Mouse (Mus musculus): ENCODE measurements around the gene Chn2. TPM values are rescaled to one million over a fixed set of nuclear protein-coding genes. Genes with fewer than 3 reads are reported as not detected.

Chn2 gene
- total RNA-seq, 2 experiments from 2014 or later: 0.69 to 0.73 TPM

DNA sequence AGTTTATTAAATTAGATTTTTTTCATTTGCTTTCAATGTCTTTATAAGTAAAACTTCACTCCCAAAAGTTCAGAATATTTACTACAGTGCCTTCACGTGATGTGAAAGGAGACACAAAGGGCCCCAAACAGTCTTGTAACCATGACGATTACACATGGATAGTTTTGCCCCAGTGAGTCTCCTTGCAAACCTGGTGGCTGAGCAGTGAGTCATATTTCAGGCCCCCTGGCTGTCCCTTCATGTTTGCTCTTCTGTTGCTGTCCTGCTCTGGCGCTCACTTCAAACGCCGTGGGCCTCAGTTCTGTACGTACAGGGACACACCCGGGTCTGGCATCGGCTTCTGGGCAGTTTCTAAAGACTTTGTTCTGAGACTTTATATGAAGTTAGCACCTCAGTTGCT lies 292.8 kb downstream of the Chn2 start:
- no peak for DNase-seq (ENCODE audit: low spot score)

DNA sequence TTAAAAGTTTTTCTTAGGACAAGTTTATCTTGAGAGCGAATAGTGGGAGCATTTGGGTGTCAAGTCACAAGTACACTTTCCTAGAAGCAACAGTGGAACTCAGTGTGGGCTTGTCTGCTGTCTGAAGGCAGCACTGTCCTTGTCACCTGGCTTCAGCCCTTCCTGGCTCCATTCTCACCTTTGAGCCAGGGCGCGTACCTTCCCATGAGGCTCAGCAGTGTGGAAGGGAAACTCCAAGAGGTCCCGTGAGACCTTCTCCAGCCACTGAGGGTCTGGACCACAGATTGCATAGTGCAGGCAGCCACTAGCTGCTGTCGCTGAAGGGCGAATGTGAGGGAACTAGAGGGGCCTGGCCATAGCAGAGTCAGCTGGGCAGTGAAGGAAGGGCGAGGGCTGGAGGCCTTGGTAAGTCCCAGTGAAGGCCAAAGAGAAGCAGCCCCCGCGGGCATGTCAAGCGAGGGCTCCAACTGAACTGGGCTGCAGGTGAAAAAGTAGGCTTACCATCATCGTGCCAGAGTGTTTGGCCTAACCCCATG lies 293.8 kb downstream of the Chn2 start:
- no peak for DNase-seq (ENCODE audit: low spot score)

- peak; percentile 17 for DNase-seq (ENCODE audit: low spot score)
Observed at GRCm38 (mm10) chr6:54333652-54334396, 294.5 kb downstream of the Chn2 start.

DNA sequence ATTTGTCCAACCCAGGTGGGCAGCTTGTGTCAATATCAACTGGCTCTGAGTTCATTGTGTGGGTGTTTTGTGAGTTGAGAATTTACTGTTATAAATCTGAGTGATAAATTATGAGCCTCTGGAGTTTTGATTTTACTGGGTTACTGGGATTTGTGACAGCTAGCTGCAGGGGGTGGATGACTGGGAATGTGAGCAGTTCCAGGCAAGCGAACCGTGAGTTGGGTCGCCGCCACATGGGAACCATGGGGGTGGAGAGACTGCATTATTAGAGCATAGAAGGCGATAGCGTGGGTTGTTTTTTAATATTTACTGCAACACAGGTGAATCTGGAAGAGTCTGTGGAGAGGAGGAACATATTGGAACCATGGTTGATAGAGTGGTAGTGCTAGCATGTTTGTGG lies 298.0 kb downstream of the Chn2 start:
- no peak for DNase-seq (ENCODE audit: low spot score)

DNA sequence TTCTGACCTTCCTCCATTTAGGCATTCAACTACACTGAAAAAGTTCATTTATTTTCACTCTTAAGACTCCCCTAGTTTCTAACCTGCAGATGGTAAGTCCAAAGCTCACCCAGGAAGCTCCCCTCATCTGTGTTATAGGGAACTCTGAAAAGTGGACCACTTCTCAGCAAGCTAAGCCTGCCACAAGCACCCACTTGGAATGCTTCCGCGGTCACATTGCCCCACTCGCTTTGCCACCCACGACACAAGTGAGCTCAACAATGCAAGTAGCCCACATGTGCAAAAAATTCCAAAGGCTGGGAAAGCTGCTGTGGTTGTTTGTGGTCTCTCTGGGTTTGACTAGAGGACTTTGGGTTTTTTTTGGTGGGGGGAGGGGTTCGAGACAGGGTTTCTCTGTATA lies 301.8 kb downstream of the Chn2 start:
- no peak for DNase-seq (ENCODE audit: low spot score)

DNA sequence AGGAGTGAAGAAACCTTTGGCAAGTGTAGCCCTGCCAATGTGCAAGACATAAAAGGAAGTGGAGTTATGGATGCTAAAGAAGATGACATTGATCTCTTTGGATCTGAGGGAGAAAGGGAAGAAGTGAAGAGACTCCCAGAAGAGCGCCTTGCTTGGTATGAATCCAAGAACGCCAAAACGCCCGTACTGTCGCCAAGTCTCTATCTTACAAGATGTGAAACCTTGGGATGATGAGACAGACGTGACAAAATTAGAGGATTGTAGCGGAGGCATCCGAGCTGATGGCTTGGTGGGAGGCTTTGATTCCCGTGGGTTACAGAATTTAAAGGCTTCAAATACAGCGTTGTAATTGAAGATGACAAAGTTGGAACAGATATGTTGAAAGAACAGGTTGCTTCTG lies 302.9 kb downstream of the Chn2 start:
- no peak for DNase-seq (ENCODE audit: low spot score)

Other genes starting within 250 kb of the Chn2 start
- 1 to 10 TPM; 1.7 to 2.0 TPM for gene Tril, start 218.7 kb upstream of the Chn2 start, total RNA-seq (2021)
- not detected for gene Cpvl, start 60.9 kb upstream of the Chn2 start, total RNA-seq (2021)